Mouse (Mus musculus): ENCODE measurements around the gene Rnf152.

- TF ChIP-seq POLR2A (IDR thresholded peaks at IDR 0.05; ENCODE audit: control insufficient read depth, extremely low read depth, insufficient read depth, low read length, poor library complexity) (no peak), CTCF (IDR thresholded peaks at IDR 0.05; ENCODE audit: borderline replicate concordance, control insufficient read depth, extremely low read depth, insufficient read depth, low read length, poor library complexity) (no peak)
These were observed 113.0 kb downstream of the Rnf152 start for GRCm38 (mm10) chr1:105243359-105244142.

Data from thymus, adult 2 months (tissue).